Mouse (Mus musculus) hindlimb bud, embryonic 11.5 days (tissue): ENCODE measurements around the gene Gm12216.
"Not testable (repeated sequence)": the region's sequence is repeated elsewhere in the genome, so short reads cannot be mapped to it uniquely, and the experiment has no call there.

ENCODE experiments used
- DNase-seq: peaks from one replicate; pipeline ENCODE4 v3.0.0-alpha.2; 2012; ENCODE audit warnings: low read depth, low spot score; ENCODE audit errors: extremely low spot score

The Gm12216 gene

GRCm38 (mm10) chr11:53772536-53772935, 86.5 kb downstream of the Gm12216 start:
- DNase-seq, result no peak

- no peak for DNase-seq
These were observed 87.9 kb downstream of the Gm12216 start for GRCm38 (mm10) chr11:53771001-53771744.

DNA sequence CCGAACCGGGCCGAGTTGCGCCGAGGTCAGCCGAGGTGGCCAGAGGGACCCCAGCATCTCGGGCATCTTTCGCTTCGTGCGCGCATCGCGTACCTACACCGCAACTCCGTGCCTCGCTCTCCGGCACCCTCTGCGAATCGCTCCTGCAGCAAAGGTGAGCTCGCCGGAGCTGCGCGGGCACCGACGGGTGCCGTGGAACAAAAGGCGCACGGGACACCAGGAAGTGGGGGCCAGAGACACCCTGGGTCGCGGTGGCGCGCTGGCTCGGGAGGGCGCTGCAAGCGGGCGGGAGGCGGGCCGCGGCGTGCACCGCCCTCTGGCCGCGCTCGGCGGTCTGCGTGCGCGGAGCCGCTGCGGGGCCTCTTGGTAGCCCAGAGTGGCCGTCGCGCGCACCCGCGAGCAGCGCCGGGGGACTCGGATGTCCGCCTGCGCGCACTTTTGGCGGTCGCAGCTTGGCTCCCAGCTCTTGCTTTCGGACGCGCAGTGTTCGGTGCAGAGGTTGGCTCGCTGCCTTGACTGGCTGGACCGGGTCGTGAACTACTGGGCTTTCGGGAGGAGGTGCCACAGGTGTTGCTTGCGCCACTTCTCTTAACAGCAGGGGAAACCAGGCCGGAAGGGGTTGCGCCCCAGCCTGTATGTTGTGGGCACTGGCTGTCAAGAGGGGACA, 88.8 kb downstream of the Gm12216 start:
- no peak for DNase-seq

DNA sequence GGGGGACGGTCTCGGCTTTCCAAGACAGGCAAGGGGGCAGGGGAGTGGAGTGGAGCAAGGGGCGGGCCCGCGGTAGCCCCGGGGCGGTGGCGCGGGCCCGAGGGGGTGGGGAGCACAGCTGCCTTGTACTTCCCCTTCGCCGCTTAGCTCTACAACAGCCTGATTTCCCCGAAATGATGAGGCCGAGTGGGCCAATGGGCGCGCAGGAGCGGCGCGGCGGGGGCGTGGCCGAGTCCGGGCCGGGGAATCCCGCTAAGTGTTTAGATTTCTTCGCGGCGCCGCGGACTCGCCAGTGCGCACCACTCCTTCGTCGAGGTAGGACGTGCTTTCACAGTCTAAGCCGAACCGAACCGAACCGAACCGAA, 89.3 kb downstream of the Gm12216 start, which contains the start of gene Irf1:
Gene Irf1, plus strand, starts transcription at position 255 of the 365 bp plus-strand sequence.
- no peak for DNase-seq

GRCm38 (mm10) chr11:53769185-53769576, 89.9 kb downstream of the Gm12216 start:
- DNase-seq, result no peak

- DNase-seq, result no peak
These were observed 90.5 kb downstream of the Gm12216 start for GRCm38 (mm10) chr11:53768422-53769184.

GRCm38 (mm10) chr11:53764581-53764980, 94.5 kb downstream of the Gm12216 start:
- no peak for DNase-seq

DNA sequence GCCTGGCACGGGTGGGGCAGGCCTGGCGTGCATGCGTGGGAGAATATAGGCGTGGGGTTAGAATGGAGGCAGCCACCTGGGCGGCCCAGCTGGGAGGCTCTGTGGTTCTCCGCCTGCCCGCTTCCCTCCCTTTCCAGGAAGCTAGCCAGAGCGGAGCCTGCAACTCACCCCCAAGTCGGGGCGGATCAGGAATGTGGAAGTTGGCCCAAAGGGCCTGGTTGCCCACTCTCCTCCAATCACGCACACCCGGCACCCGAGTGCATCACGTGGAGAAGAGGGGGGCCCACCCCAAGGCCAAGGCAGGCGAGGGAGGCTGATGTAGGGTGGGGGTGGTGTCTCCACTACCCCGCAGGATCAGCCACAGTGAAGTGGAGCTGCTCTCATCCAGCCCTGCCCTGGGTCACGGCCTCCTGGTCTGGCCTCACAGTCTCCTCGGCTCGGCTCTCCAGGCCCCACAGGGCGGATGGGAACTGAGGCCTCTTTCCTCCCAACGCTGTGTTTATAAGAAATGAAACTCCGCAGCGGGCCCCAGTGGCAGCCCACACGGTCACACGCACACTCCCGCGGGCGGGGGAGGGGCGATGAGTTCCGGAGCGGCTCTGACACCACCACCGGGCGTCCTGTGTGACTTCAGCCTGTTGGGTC, 95.4 kb downstream of the Gm12216 start:
- no peak for DNase-seq

DNA sequence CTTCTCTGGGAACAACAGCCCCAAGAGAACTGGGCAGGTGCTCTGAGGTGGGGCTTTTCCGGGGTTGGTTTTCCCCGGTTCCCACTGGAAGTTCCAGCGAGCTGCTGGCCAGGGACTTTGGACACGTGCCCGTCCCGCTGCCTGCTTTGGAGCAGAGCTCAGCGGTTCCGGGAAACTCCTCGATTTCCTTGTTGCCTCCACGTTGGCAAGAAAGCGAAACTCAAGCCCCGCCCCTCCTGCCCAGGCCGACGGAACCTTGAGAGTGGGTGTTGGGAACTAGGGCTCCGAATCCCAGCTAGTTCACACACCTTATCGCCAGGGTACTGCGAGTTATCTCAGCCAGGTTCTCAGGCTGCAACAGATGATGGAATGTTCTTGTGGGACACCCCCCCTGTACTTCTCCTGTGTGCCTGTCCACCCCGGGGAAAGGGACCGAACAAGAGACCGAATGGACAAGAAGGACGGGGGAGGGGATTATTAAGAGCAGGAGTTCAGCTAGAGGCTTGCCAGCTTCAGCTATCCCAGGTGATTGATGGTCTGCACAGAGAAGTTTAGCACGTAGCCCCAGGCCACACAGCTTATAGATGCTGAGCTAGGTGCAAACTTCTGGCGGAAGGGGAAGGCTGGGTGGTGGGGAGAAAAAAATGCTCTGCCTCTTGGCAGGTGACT, 96.1 kb downstream of the Gm12216 start:
- DNase-seq, result no peak

DNA sequence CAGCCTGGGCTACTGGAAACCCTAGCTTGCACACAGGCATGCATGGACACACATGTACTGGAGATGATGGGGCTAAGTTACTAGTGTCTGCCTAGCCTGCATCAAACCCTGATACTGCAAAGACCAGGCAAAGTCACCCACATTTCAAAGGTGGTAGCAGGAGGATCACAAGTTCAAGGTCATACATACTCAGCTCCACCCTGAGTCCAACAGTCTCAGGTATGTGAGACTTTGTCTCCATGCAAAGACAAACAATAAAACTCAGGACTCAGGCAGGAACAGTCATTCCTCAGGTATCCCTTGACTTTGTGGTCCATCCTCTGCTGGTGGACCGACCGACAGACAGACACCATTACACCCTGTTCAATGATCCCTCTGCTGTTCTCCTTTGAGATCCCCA, 96.6 kb downstream of the Gm12216 start:
- no peak for DNase-seq

- no peak for DNase-seq
These were observed 97.2 kb downstream of the Gm12216 start for GRCm38 (mm10) chr11:53761822-53762221.

GRCm38 (mm10) chr11:53761284-53761683, 97.8 kb downstream of the Gm12216 start:
- DNase-seq, result no peak

GRCm38 (mm10) chr11:53759545-53760406, 99.3 kb downstream of the Gm12216 start:
- DNase-seq, result no peak

DNA sequence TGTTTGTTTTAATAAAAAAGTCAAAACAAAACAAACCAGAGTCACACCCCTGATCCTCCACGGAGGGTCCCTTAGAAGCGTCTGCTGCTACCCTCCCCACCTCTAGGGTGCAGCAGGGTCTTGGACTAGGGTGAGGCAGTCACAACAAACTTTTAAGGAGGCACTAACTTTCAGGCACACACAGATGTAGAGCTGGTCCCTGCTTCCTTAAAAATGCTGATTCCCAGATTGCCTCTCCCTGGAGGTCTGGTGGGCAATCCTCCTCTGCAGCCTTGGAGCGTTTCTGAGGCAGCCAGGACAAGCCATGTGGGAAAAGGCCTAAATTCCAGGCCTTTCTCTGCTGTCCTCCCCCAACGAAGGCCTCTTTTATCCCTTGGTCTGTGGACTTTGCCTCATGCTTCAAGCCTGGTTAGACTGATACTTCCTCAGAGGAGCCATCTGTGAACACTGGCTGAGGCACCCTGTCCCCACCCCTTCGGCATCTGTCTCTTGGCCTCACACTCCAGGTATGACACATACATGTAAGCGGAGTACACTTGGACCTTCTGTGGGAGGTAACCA, 100.2 kb downstream of the Gm12216 start:
- DNase-seq, result no peak

- DNase-seq, result not testable (repeated sequence)
These were observed 101.0 kb downstream of the Gm12216 start for GRCm38 (mm10) chr11:53758033-53758432.

DNA sequence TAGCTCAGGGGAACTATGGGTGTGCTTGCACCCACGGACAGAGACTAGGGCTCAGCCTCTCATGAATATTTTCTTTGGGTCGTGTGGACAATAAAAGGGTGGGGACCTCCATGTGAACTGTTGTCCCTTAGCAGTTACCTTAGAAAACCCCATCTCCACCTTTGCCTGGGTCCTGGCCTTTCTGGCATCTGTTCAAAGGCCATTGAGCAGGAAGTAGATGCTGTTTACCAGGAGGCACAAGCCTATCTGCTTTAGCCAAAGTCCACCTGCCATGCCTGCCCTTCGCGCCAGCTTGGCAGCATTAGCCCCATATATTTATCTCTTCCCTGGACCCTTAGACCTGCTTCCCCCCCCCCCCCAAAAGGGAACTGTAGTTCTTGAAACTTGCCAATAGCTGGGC, 101.4 kb downstream of the Gm12216 start:
- no peak for DNase-seq

GRCm38 (mm10) chr11:53755011-53755595, 104.0 kb downstream of the Gm12216 start:
- no peak for DNase-seq

DNA sequence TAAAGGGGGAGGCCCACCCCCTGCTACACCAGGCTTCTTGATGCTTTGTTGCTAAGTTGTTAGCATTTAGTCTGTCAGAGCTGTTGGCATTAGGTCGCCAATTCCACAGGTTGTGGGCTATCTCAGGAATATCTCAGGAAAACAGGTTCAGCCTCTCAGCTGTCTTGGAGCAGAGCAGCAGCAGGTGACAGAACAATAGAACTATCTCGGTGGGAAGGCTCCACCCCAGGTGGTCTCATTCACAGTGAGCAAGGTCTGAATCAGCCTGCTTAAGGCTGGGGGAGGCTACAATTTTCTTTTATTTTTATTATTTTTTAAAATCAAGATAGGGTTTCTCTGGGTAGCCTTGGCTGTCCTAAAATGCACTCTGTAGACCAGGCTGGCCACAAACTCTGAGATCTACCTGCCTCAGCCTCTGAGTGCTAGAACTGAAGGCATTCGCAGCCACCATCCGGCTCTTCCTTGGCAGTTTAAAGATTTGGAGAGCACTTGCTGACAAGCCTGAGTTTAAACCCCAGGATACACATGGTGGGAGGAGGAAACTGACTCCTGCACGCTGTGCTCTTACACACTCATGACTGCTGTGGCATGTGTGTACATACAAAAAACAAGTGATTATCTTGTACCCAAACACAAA, 109.2 kb downstream of the Gm12216 start:
- no peak for DNase-seq

GRCm38 (mm10) chr11:53749306-53749705, 109.8 kb downstream of the Gm12216 start:
- DNase-seq, result no peak
